Mouse (Mus musculus) embryonic facial prominence, embryonic 15.5 days (tissue): ENCODE results near the gene Smim14. TPM values are rescaled to one million over a fixed set of nuclear protein-coding genes. Genes with fewer than 3 reads are reported as not detected.
A peak's percentile ranks its signal among the peaks of the same experiment; 100 is the strongest.

Experiments
- ATAC-seq: fragments of 200-750 bp; cut with Nextera tagmentation; 2 replicates; pipeline ENCODE4 v1.8.0; 2017; ENCODE audit warnings: low read depth, moderate TSS enrichment; ENCODE audit not compliant: insufficient number of reproducible peaks, low FRiP score, low TSS enrichment
- H3K27ac ChIP-seq: fragments of 300-500 bp; sonication (generic); replicated peaks from 2 replicates; pipeline ENCODE4 v1.5.1; 2015; ENCODE audit warnings: mild to moderate bottlenecking, inconsistent platforms
- H3K27me3 ChIP-seq: fragments of 300-500 bp; sonication (generic); 2 replicates; pipeline ENCODE4 v1.6.1; 2015; ENCODE audit warnings: inconsistent platforms
- H3K36me3 ChIP-seq: fragments of 300-500 bp; sonication (generic); 2 replicates; pipeline ENCODE4 v1.6.1; 2015; ENCODE audit warnings: mild to moderate bottlenecking, inconsistent platforms
- H3K4me1 ChIP-seq: fragments of 300-500 bp; sonication (generic); 2 replicates; pipeline ENCODE4 v1.6.1; 2015; ENCODE audit warnings: inconsistent platforms
- H3K4me2 ChIP-seq: fragments of 300-500 bp; sonication (generic); replicated peaks from 2 replicates; pipeline ENCODE4 v1.6.1; 2015; ENCODE audit warnings: mild to moderate bottlenecking, inconsistent platforms
- H3K4me3 ChIP-seq: fragments of 300-500 bp; sonication (generic); replicated peaks from 2 replicates; pipeline ENCODE4 v1.5.1; 2015; ENCODE audit warnings: mild to moderate bottlenecking, inconsistent platforms
- H3K9ac ChIP-seq: fragments of 300-500 bp; sonication (generic); 2 replicates; pipeline ENCODE4 v1.6.1; 2015; ENCODE audit warnings: inconsistent platforms
- H3K9me3 ChIP-seq: fragments of 300-500 bp; sonication (generic); replicated peaks from 2 replicates; pipeline ENCODE4 v1.6.1; 2016; ENCODE audit warnings: inconsistent platforms
- WGBS: fragments of 180-500 bp; shearing (Covaris S2); methylation state at CpG from one replicate; pipeline ENCODE4 v1.1.7; 2015; 5-methylcytosine and 5-hydroxymethylcytosine counted together
- polyA plus RNA-seq: library from polyadenylated mRNA; unstranded; fragments of >200 nt; fragmentation: Nextera tagmentation; extraction: Ambion mirVana; gene quantifications from 2 replicates; pipeline ENCODE4 v1.2.1, GENCODE M21; 2015

Gene Smim14
- 142 and 154 TPM in 2 replicates for polyA plus RNA-seq

DNA sequence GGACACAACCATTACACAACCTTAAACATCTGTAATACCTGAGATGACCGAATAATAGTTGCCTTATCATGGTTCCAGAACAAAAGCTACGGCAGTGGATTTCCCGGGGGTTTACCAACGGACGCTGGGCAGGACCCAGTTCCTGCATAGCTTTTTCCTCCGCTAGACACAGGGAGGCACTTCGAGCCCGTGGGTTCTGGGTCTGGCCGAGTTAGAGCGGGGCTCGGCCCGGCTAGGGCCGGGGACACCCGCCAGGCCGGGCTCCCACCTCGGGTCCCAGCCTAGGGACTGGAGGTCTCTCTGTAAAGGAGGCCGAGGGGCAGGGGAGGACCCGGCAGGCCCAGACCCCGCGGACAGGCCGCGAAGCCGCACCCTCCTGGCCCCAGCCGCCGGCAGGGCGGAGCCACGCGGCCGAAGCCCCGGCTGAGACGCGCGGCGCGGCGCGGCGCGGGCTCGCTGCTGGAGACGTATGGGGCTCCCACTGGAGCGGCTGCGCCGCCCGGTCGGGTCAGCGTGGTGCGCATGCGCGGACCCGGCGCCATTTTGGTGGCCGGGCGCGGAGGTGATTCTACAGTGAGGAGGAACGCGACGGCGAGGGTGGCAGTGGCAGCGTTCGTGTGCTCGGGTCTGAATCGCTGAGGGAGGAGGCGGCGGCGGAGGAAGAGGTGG, at the start of gene Smim14, which contains the start of gene Ube2k:
Gene Smim14 (minus strand): TSS at position 434 of the 669 bp plus-strand sequence.
Gene Ube2k (plus strand): TSS at position 483 of the 669 bp plus-strand sequence.
- WGBS = under 1% methylated on average over 66 of the region's 66 CpGs
- Histone ChIP-seq H3K27ac (peak within 1 kb of the TSS; percentile 98), H3K36me3 (no peaks in the 10 kb centered on the region), H3K4me3 (peak within 1 kb of the TSS; percentile 87), H3K4me1 (peaks cover 9% of the 10 kb centered on the region), H3K4me2 (peak within 1 kb of the TSS; percentile 57), H3K9ac (peak within 1 kb of the TSS; percentile 86), H3K9me3 (no peaks in the 10 kb centered on the region), H3K27me3 (no peaks in the 10 kb centered on the region)
- ATAC-seq = peak; percentile 98

DNA sequence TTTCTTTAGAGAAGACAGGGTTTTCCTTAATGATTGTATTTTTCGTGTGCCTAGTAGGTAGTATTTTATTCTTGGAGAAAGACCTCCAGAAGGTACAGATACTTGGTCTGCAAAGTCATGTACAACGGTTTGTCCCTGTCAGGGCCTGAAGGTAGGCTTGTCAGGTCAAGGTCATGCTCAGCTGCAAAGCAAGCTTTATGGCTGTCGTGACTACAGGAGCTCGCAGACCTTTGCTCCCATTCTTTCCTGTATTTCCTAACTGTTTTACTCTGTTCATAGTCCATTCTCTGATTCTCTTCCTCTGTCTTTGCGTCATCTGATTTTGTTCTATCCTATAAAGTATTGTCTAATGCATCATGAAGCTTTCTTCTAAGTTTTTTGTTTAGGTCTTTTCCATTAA, 49.3 kb upstream of the Smim14 start:
- H3K36me3 ChIP-seq = peaks cover 18% of the 10 kb centered on the region
- no peaks in the 10 kb centered on the region for H3K4me1 ChIP-seq
- H3K4me2 ChIP-seq = no peak overlapping the region
- WGBS = 88% methylated on average over 5 of the region's 5 CpGs
- no peak overlapping the region for H3K9ac ChIP-seq
- H3K27ac ChIP-seq = no peak overlapping the region
- H3K9me3 ChIP-seq = no peaks in the 10 kb centered on the region
- ATAC-seq = no peak
- no peak overlapping the region for H3K4me3 ChIP-seq
- no peaks in the 10 kb centered on the region for H3K27me3 ChIP-seq

DNA sequence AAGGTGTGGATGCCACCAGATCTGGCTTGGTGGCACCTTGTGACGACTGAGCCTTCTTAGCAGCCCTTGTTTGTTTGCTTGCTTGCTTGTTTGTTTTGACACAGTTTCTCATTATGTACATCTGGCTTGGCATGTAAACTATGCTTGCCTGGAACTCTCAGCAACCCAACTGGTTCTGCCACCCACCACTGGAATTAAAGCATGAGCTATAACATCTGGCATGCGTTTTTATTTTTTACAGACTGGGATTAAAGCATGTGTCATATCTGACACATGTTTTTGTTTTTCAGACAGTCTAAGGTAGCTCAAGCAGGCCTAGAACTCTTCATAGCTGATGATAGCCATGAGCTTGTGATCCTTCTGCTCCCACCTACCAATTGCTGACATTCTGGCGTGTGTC, 41.6 kb upstream of the Smim14 start:
- Histone ChIP-seq H3K27me3 (no peaks in the 10 kb centered on the region), H3K4me1 (0 out of 2 replicates have a peak, but pooled peaks cover 5% of the 10 kb centered on the region), H3K36me3 (peaks cover 20% of the 10 kb centered on the region; the same call in 1 of the 2 replicates), H3K9ac (no peak overlapping the region), H3K4me3 (no peak overlapping the region), H3K27ac (0 out of 2 replicates have a peak overlapping the region, but pooled peaks have one; percentile 30), H3K9me3 (no peaks in the 10 kb centered on the region), H3K4me2 (no peak overlapping the region)
- no peak for ATAC-seq
- WGBS = 58% methylated on average over 3 of the region's 3 CpGs

DNA sequence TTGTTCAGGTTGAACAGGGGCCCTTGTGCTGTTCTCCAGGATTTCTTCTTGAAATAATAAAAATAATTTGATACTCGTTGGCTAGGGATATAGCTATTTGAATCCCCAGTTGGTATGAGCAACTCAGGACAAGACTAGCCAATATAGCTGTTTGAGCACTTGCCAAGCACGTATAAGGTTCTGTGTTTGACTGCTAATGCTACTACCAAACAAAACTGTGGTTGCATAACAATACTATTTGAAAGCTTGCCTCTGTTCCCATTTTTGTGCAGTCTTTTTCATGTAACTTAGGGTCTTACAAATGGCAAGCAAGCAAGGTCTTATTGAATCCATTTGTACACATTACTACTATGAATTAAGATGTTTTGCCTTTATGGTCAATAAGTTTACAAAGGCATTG, 38.9 kb upstream of the Smim14 start:
- Histone ChIP-seq H3K4me3 (no peak overlapping the region), H3K27me3 (no peaks in the 10 kb centered on the region), H3K9me3 (no peaks in the 10 kb centered on the region), H3K4me1 (0 out of 2 replicates have a peak, but pooled peaks cover 5% of the 10 kb centered on the region), H3K27ac (no peak overlapping the region), H3K4me2 (no peak overlapping the region), H3K9ac (no peak overlapping the region), H3K36me3 (peaks cover 24% of the 10 kb centered on the region)
- ATAC-seq = no peak
- WGBS = 69% methylated on average over 2 of the region's 2 CpGs

DNA sequence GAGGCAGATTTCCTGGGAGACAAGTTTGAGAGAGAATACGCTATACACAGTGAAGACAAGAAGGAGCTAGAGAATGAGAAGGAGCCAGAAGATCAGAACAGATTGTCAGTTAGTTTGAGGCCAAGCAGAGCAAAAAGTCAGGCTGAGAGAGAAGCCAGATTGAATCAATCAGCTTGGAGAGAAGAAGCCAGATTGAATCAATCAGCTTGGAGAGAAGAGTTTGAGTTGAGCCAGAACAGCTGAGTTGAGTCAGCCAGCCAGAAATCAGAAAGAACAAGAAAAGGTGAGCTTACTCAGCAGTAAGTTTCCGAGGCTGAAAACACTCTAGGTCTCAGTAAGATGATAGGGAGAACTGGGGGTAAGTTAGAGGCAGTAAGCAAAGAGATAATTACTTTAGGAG, 37.9 kb upstream of the Smim14 start:
- 0 out of 2 replicates have a peak, but pooled peaks cover 5% of the 10 kb centered on the region for H3K4me1 ChIP-seq
- no peak overlapping the region for H3K4me3 ChIP-seq
- 53% methylated on average over 2 of the region's 2 CpGs for WGBS
- H3K4me2 ChIP-seq = no peak overlapping the region
- no peaks in the 10 kb centered on the region for H3K27me3 ChIP-seq
- H3K9me3 ChIP-seq = no peaks in the 10 kb centered on the region
- peak overlapping the region; percentile 34; the same call in 1 of the 2 replicates for H3K27ac ChIP-seq
- H3K36me3 ChIP-seq = peaks cover 22% of the 10 kb centered on the region
- H3K9ac ChIP-seq = no peak overlapping the region
- ATAC-seq = no peak

DNA sequence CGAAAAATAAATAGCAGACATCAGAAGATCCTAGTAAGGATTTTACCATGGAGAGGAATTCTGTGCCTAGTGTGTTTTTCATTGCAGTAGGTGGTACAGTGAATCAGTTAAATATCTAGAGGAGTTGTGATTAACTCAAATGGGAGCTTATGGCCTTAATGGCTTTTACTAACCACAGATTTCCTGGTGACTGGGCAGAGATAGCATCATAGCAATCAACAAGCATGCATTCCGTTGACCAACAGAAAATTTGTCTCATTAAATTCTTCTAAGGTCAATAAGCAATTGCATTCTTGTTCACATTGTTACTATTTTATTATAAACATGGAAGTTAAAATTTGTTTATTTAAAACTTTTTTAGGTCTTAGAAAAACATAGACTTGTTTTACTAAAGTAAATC, 28.5 kb upstream of the Smim14 start:
- Histone ChIP-seq H3K36me3 (peaks cover 19% of the 10 kb centered on the region; the same call in 1 of the 2 replicates), H3K27me3 (no peaks in the 10 kb centered on the region), H3K4me1 (peaks cover 7% of the 10 kb centered on the region; the same call in 1 of the 2 replicates), H3K9me3 (no peaks in the 10 kb centered on the region), H3K9ac (no peak overlapping the region), H3K4me2 (no peak overlapping the region), H3K4me3 (no peak overlapping the region), H3K27ac (no peak overlapping the region)
- WGBS = 70% methylated on average over 2 of the region's 2 CpGs
- no peak for ATAC-seq

DNA sequence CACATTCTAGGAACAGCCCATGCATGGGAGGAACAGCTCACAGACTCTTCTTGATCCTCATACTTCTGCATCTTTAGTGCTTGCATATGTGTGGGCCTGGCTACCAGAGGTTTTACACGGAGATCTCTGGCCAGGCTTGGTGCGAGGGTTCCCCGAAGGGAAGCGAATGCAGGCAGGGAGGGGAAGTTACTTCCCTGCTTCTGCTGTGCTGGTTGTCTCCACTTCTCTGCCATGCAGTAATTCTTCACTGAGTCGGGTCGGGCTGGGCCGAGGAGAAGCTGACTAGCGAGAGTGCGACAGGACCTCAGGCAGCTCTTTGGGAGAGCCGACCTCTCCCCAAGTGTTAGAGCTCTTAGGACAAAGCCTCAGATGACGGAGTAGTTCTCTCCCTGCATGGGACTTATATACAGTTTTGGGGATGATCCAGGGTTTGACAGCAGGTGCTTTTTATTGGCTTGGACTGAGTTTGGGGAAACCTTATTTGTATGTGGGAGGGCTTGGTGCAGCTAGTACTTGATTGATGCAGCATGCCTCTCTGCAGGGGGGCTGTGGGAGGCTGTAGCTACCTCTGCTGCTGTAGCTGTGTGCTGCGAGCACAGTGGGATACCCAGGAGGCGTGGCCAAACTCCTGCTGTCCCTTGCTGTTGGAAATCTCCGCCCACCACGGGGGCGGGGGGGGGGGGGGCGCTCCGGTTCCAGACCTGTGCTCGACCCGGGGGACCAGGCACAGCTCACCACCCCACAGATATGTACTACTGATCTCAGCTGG, 24.3 kb upstream of the Smim14 start:
- no peaks in the 10 kb centered on the region for H3K36me3 ChIP-seq
- H3K4me2 ChIP-seq = no peak overlapping the region
- H3K9me3 ChIP-seq = no peaks in the 10 kb centered on the region
- H3K4me1 ChIP-seq = peaks cover 7% of the 10 kb centered on the region; the same call in 1 of the 2 replicates
- no peak overlapping the region for H3K9ac ChIP-seq
- no peak for ATAC-seq
- H3K4me3 ChIP-seq = no peak overlapping the region
- 48% methylated on average over 18 of the region's 20 CpGs for WGBS
- H3K27ac ChIP-seq = no peak overlapping the region
- H3K27me3 ChIP-seq = no peaks in the 10 kb centered on the region

DNA sequence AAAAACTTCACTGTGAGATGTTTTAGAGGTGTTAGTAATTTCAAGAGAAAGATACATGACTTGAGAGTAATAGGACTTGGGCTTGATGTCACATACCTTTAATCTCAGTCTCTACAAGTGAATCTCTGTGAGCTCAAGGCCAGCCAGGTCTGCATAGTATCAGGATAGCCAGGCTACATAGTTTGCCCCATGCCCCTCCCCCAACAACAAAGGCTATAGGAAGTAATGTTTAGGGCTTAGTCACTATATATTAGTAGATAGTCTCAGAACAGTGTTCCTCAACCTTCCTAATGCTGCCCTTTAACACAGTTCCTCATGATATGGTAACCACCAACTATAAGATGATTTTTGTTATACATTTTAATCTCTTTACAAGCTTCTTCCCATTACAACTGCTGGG, 20.1 kb upstream of the Smim14 start:
- peaks cover 7% of the 10 kb centered on the region; the same call in 1 of the 2 replicates for H3K4me1 ChIP-seq
- no peak for ATAC-seq
- no peak overlapping the region for H3K4me3 ChIP-seq

DNA sequence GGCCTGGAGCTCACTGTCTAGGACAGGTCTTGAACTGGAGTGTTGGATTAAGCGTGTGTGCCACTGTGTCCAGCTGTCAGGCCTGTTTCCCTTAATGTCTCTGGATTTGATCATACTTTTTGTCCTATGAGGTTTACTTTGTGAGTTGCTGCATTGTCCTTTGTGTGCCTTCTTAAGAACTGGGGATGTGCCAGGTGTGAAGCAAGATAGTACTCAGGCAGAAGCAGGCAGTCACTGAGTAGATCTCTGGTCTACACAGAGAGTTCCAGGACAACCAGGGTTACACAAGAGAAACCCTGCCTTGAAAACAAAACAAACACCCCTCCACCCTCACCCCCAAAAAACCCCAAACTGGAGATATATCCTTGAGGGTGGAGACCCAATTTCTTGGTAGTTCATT, 12.7 kb upstream of the Smim14 start:
- Histone ChIP-seq H3K36me3 (0 out of 2 replicates have a peak, but pooled peaks cover 3% of the 10 kb centered on the region), H3K4me1 (peaks cover 5% of the 10 kb centered on the region; the same call in 1 of the 2 replicates), H3K4me2 (no peak overlapping the region), H3K27ac (no peak overlapping the region), H3K4me3 (no peak overlapping the region), H3K9ac (no peak overlapping the region), H3K9me3 (no peaks in the 10 kb centered on the region), H3K27me3 (no peaks in the 10 kb centered on the region)
- 100% methylated on average over 1 of the region's 1 CpGs for WGBS
- no peak for ATAC-seq

More for the DNA sequence above, 20.1 kb upstream of the Smim14 start:
- Histone ChIP-seq H3K36me3 (no peaks in the 10 kb centered on the region), H3K4me2 (no peak overlapping the region), H3K9me3 (no peaks in the 10 kb centered on the region), H3K27ac (no peak overlapping the region), H3K9ac (no peak overlapping the region), H3K27me3 (no peaks in the 10 kb centered on the region)

DNA sequence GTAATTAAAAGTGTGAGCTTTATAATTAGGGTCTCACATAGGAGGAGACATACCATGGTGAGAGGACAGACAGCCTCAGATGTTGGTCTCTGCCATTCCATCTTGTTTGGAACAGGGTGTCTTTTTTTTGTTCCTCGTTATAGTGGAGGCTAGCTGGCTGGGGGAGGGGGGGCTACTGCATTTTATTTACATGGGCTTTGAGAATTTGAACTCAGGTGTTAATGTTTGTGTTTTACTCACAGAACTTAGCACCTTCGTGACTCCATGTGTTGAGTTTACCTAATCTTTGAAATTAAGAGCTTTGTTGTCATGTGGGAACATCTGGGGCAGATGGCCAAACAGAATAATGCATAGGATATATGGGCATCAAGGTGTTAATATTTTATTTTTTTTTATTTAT, 7.6 kb upstream of the Smim14 start:
- ATAC-seq = no peak
- Histone ChIP-seq H3K9ac (no peak overlapping the region), H3K27me3 (no peaks in the 10 kb centered on the region), H3K36me3 (0 out of 2 replicates have a peak, but pooled peaks cover 3% of the 10 kb centered on the region), H3K9me3 (no peaks in the 10 kb centered on the region), H3K4me3 (no peak overlapping the region), H3K27ac (no peak overlapping the region), H3K4me1 (peaks cover 3% of the 10 kb centered on the region; the same call in 1 of the 2 replicates), H3K4me2 (no peak overlapping the region)
- WGBS = 83% methylated on average over 2 of the region's 2 CpGs

DNA sequence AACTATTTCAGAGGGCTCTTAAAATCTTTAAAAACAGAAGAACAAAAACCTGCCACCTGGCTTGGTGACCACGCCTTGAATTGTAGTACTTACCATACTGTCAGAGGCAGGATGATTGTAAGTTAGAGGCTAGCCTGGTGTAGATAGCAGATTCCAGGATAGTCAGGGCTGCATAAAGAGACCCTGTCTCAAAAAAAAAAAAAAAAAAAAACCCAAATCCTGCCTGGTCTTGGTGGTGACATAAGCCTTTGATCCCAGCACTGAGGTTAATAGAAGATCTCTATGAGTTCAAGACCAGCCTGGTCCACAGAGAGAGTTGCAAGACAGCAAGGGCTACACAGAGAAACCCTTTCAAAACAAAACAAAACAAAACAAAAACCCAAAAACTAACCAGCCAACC, 6.5 kb upstream of the Smim14 start:
- ATAC-seq = no peak
- no peak overlapping the region for H3K4me2 ChIP-seq
- 0 out of 2 replicates have a peak, but pooled peaks cover 3% of the 10 kb centered on the region for H3K36me3 ChIP-seq
- no peaks in the 10 kb centered on the region for H3K9me3 ChIP-seq
- H3K4me3 ChIP-seq = no peak overlapping the region
- H3K4me1 ChIP-seq = peaks cover 6% of the 10 kb centered on the region; the same call in 1 of the 2 replicates
- WGBS = 86% methylated on average over 1 of the region's 1 CpGs
- H3K9ac ChIP-seq = no peak overlapping the region
- H3K27ac ChIP-seq = no peak overlapping the region
- H3K27me3 ChIP-seq = no peaks in the 10 kb centered on the region
